Mouse (Mus musculus) hindbrain, embryonic 14.5 days (tissue): ENCODE data around the gene Il17a. TPM values are rescaled to one million over a fixed set of nuclear protein-coding genes. Genes with fewer than 3 reads are reported as not detected.

Source experiments
- ATAC-seq: fragments of 200-750 bp; cut with Nextera tagmentation; 2 replicates; pipeline ENCODE4 v1.8.0; 2017; ENCODE audit warnings: moderate number of reproducible peaks, mild to moderate bottlenecking, moderate TSS enrichment, moderate library complexity; ENCODE audit not compliant: low FRiP score
- DNase-seq: peaks from one replicate; pipeline ENCODE4 v3.0.0-alpha.2; 2015; ENCODE audit warnings: low spot score
- H3K27ac ChIP-seq: fragments of 300-500 bp; sonication (generic); 2 replicates; pipeline ENCODE4 v1.5.1; 2014; ENCODE audit warnings: mild to moderate bottlenecking, moderate library complexity
- H3K27me3 ChIP-seq: fragments of 300-500 bp; sonication (generic); 2 replicates; pipeline ENCODE4 v1.6.1; 2014; ENCODE audit warnings: mild to moderate bottlenecking, low read length, mixed read lengths; ENCODE audit not compliant: control insufficient read depth, insufficient read depth
- H3K36me3 ChIP-seq: fragments of 300-500 bp; sonication (generic); replicated peaks from 2 replicates; pipeline ENCODE4 v1.6.1; 2014; ENCODE audit not compliant: control insufficient read depth, insufficient read depth
- H3K4me1 ChIP-seq: fragments of 300-500 bp; sonication (generic); replicated peaks from 2 replicates; pipeline ENCODE4 v1.6.1; 2014; ENCODE audit warnings: antibody characterized with exemption, low read length, mixed read lengths; ENCODE audit not compliant: control insufficient read depth, insufficient read depth
- H3K4me2 ChIP-seq: fragments of 300-500 bp; sonication (generic); replicated peaks from 2 replicates; pipeline ENCODE4 v1.6.1; 2014; ENCODE audit warnings: mild to moderate bottlenecking, moderate library complexity
- H3K4me3 ChIP-seq: fragments of 300-500 bp; sonication (generic); replicated peaks from 2 replicates; pipeline ENCODE4 v1.5.1; 2014; ENCODE audit warnings: mild to moderate bottlenecking, low read length
- H3K9ac ChIP-seq: fragments of 300-500 bp; sonication (generic); 2 replicates; pipeline ENCODE4 v1.6.1; 2014
- H3K9me3 ChIP-seq: fragments of 300-500 bp; sonication (generic); 2 replicates; pipeline ENCODE4 v1.6.1; 2016; ENCODE audit warnings: low read length; ENCODE audit not compliant: control insufficient read depth
- WGBS: fragments of 180-500 bp; shearing (Covaris S2); extraction: QIAGEN DNeasy Blood & Tissue Kit; methylation state at CpG from one replicate; pipeline ENCODE4 v1.1.7; 2014; 5-methylcytosine and 5-hydroxymethylcytosine counted together
- polyA plus RNA-seq: library from polyadenylated mRNA; unstranded; fragments of >200 nt; fragmentation: Nextera tagmentation; extraction: Ambion mirVana; gene quantifications from 2 replicates; pipeline ENCODE4 v1.2.1, GENCODE M21; 2014

Gene Il17a
- polyA plus RNA-seq, result not detected in 2 replicates

- Histone ChIP-seq H3K27me3 (no peaks in the 10 kb centered on the region), H3K36me3 (no peaks in the 10 kb centered on the region)
These were observed at the start of gene Il17a for GRCm38 (mm10) chr1:20730903-20731302. Il17a (plus strand) TSS chr1:20730905.

GRCm38 (mm10) chr1:20682849-20683248, 47.9 kb upstream of the Il17a start:
- no peaks in the 10 kb centered on the region for H3K9me3 ChIP-seq
- H3K4me3 ChIP-seq, result no peak overlapping the region
- DNase-seq (no peak), ATAC-seq (no peak)
- no peaks in the 10 kb centered on the region for H3K4me1 ChIP-seq
- H3K36me3 ChIP-seq, result no peaks in the 10 kb centered on the region
- no peak overlapping the region for H3K27ac ChIP-seq
- H3K4me2 ChIP-seq, result no peak overlapping the region
- no peak overlapping the region for H3K9ac ChIP-seq
- H3K27me3 ChIP-seq, result no peaks in the 10 kb centered on the region

More at GRCm38 (mm10) chr1:20730903-20731302, at the start of gene Il17a:
- no peak within 1 kb of the TSS for H3K4me3 ChIP-seq
- H3K4me2 ChIP-seq, result no peak within 1 kb of the TSS
- ATAC-seq (no peak), DNase-seq (no peak)
- no peak within 1 kb of the TSS for H3K27ac ChIP-seq
- no peak within 1 kb of the TSS for H3K9ac ChIP-seq
- 94% methylated on average over 10 of the region's 10 CpGs for WGBS
- peaks cover 9% of the 10 kb centered on the region; the same call in 1 of the 2 replicates for H3K9me3 ChIP-seq
- no peaks in the 10 kb centered on the region for H3K4me1 ChIP-seq

GRCm38 (mm10) chr1:20683386-20683785, 47.3 kb upstream of the Il17a start:
- Histone ChIP-seq H3K9me3 (no peaks in the 10 kb centered on the region), H3K27me3 (no peaks in the 10 kb centered on the region), H3K4me3 (no peak overlapping the region), H3K36me3 (no peaks in the 10 kb centered on the region), H3K27ac (no peak overlapping the region), H3K4me1 (no peaks in the 10 kb centered on the region), H3K4me2 (no peak overlapping the region), H3K9ac (no peak overlapping the region)
- DNase-seq, result no peak
- WGBS, result 96% methylated on average over 5 of the region's 5 CpGs
- no peak for ATAC-seq

GRCm38 (mm10) chr1:20683853-20684252, 46.9 kb upstream of the Il17a start:
- H3K9ac ChIP-seq, result no peak overlapping the region
- no peak overlapping the region for H3K27ac ChIP-seq
- no peaks in the 10 kb centered on the region for H3K9me3 ChIP-seq
- no peak for ATAC-seq
- no peaks in the 10 kb centered on the region for H3K4me1 ChIP-seq
- no peak for DNase-seq
- no peak overlapping the region for H3K4me3 ChIP-seq
- no peak overlapping the region for H3K4me2 ChIP-seq
- no peaks in the 10 kb centered on the region for H3K27me3 ChIP-seq
- 80% methylated on average over 3 of the region's 3 CpGs for WGBS
- no peaks in the 10 kb centered on the region for H3K36me3 ChIP-seq

GRCm38 (mm10) chr1:20684403-20684802, 46.3 kb upstream of the Il17a start:
- Histone ChIP-seq H3K4me2 (no peak overlapping the region), H3K9ac (no peak overlapping the region), H3K4me3 (no peak overlapping the region), H3K36me3 (no peaks in the 10 kb centered on the region), H3K9me3 (no peaks in the 10 kb centered on the region), H3K27ac (no peak overlapping the region), H3K4me1 (no peaks in the 10 kb centered on the region), H3K27me3 (no peaks in the 10 kb centered on the region)
- ATAC-seq, result no peak
- no peak for DNase-seq
- WGBS, result 92% methylated on average over 3 of the region's 3 CpGs

- no peaks in the 10 kb centered on the region for H3K9me3 ChIP-seq
These were observed 45.3 kb upstream of the Il17a start for GRCm38 (mm10) chr1:20685393-20685792.

GRCm38 (mm10) chr1:20685907-20686306, 44.8 kb upstream of the Il17a start:
- H3K9me3 ChIP-seq, result no peaks in the 10 kb centered on the region
- WGBS, result 94% methylated on average over 4 of the region's 4 CpGs
- no peak for ATAC-seq

More at GRCm38 (mm10) chr1:20685393-20685792, 45.3 kb upstream of the Il17a start:
- no peak overlapping the region for H3K4me2 ChIP-seq
- H3K9ac ChIP-seq, result no peak overlapping the region
- no peaks in the 10 kb centered on the region for H3K4me1 ChIP-seq
- H3K27ac ChIP-seq, result no peak overlapping the region
- H3K36me3 ChIP-seq, result no peaks in the 10 kb centered on the region
- no peak overlapping the region for H3K4me3 ChIP-seq
- no peak for ATAC-seq
- no peak for DNase-seq
- 87% methylated on average over 2 of the region's 2 CpGs for WGBS
- H3K27me3 ChIP-seq, result no peaks in the 10 kb centered on the region

GRCm38 (mm10) chr1:20691336-20691735, 39.4 kb upstream of the Il17a start:
- ATAC-seq (no peak), DNase-seq (no peak)
- no peaks in the 10 kb centered on the region for H3K36me3 ChIP-seq
- no peak overlapping the region for H3K27ac ChIP-seq
- H3K9me3 ChIP-seq, result no peaks in the 10 kb centered on the region
- 95% methylated on average over 8 of the region's 8 CpGs for WGBS
- no peaks in the 10 kb centered on the region for H3K4me1 ChIP-seq
- no peak overlapping the region for H3K4me2 ChIP-seq
- no peak overlapping the region for H3K9ac ChIP-seq
- no peaks in the 10 kb centered on the region for H3K27me3 ChIP-seq
- no peak overlapping the region for H3K4me3 ChIP-seq

More at GRCm38 (mm10) chr1:20685907-20686306, 44.8 kb upstream of the Il17a start:
- Histone ChIP-seq H3K27me3 (no peaks in the 10 kb centered on the region), H3K27ac (no peak overlapping the region), H3K9ac (no peak overlapping the region), H3K36me3 (no peaks in the 10 kb centered on the region), H3K4me3 (no peak overlapping the region), H3K4me2 (no peak overlapping the region), H3K4me1 (no peaks in the 10 kb centered on the region)
- no peak for DNase-seq

- H3K9me3 ChIP-seq, result no peaks in the 10 kb centered on the region
- H3K27me3 ChIP-seq, result no peaks in the 10 kb centered on the region
- no peak overlapping the region for H3K4me2 ChIP-seq
- 94% methylated on average over 6 of the region's 6 CpGs for WGBS
- H3K4me3 ChIP-seq, result no peak overlapping the region
- no peak for ATAC-seq
- H3K9ac ChIP-seq, result no peak overlapping the region
- no peak for DNase-seq
- H3K27ac ChIP-seq, result no peak overlapping the region
- no peaks in the 10 kb centered on the region for H3K4me1 ChIP-seq
- no peaks in the 10 kb centered on the region for H3K36me3 ChIP-seq
These were observed 36.9 kb upstream of the Il17a start for GRCm38 (mm10) chr1:20693634-20694313.

GRCm38 (mm10) chr1:20700011-20700410, 30.7 kb upstream of the Il17a start:
- Histone ChIP-seq H3K27ac (no peak overlapping the region), H3K9ac (no peak overlapping the region), H3K9me3 (no peaks in the 10 kb centered on the region), H3K4me3 (no peak overlapping the region), H3K4me2 (no peak overlapping the region), H3K36me3 (no peaks in the 10 kb centered on the region), H3K4me1 (no peaks in the 10 kb centered on the region), H3K27me3 (no peaks in the 10 kb centered on the region)
- 68% methylated on average over 3 of the region's 3 CpGs for WGBS
- DNase-seq (peak; percentile 45), ATAC-seq (no peak)
